Mouse (Mus musculus) liver, embryonic 13.5 days (tissue): Measurements from ENCODE around the gene Mmd. TPM values are rescaled to one million over a fixed set of nuclear protein-coding genes. Genes with fewer than 3 reads are reported as not detected.
"Not testable (repeated sequence)": the region's sequence is repeated elsewhere in the genome, so short reads cannot be mapped to it uniquely, and the experiment has no call there.

Experiments
- ATAC-seq: fragments of 200-750 bp; cut with Nextera tagmentation; 2 replicates; pipeline ENCODE4 v1.8.0; 2017; ENCODE audit warnings: low read depth, mild to moderate bottlenecking, moderate number of reproducible peaks, moderate library complexity
- DNase-seq: peaks from one replicate; pipeline ENCODE4 v3.0.0; 2022
- H3K27ac ChIP-seq: fragments of 300-500 bp; sonication (generic); 2 replicates; pipeline ENCODE4 v1.5.1; 2015; ENCODE audit warnings: moderate library complexity, mild to moderate bottlenecking, inconsistent platforms
- H3K27me3 ChIP-seq: fragments of 300-500 bp; sonication (generic); 2 replicates; pipeline ENCODE4 v1.6.1; 2015; ENCODE audit warnings: mild to moderate bottlenecking, inconsistent platforms
- H3K36me3 ChIP-seq: fragments of 300-500 bp; sonication (generic); 2 replicates; pipeline ENCODE4 v1.6.1; 2015; ENCODE audit warnings: mild to moderate bottlenecking, inconsistent platforms
- H3K4me1 ChIP-seq: fragments of 300-500 bp; sonication (generic); replicated peaks from 2 replicates; pipeline ENCODE4 v1.6.1; 2015; ENCODE audit warnings: inconsistent platforms
- H3K4me2 ChIP-seq: fragments of 300-500 bp; sonication (generic); 2 replicates; pipeline ENCODE4 v1.6.1; 2015; ENCODE audit warnings: inconsistent platforms, mild to moderate bottlenecking, moderate library complexity
- H3K4me3 ChIP-seq: fragments of 300-500 bp; sonication (generic); replicated peaks from 2 replicates; pipeline ENCODE4 v1.5.1; 2015; ENCODE audit warnings: mild to moderate bottlenecking, inconsistent platforms
- H3K9ac ChIP-seq: fragments of 300-500 bp; sonication (generic); 2 replicates; pipeline ENCODE4 v1.6.1; 2015; ENCODE audit warnings: mild to moderate bottlenecking, inconsistent platforms
- H3K9me3 ChIP-seq: fragments of 300-500 bp; sonication (generic); replicated peaks from 2 replicates; pipeline ENCODE4 v1.6.1; 2016; ENCODE audit warnings: inconsistent platforms
- WGBS: fragments of 180-500 bp; shearing (Covaris S2); methylation state at CpG from one replicate; pipeline ENCODE4 v1.1.7; 2015; ENCODE audit not compliant: insufficient replicate concordance; 5-methylcytosine and 5-hydroxymethylcytosine counted together
- polyA plus RNA-seq: library from polyadenylated mRNA; unstranded; fragments of >200 nt; fragmentation: Nextera tagmentation; extraction: Ambion mirVana; gene quantifications from 2 replicates; pipeline ENCODE4 v1.2.1, GENCODE M21; 2015

Mmd gene
- polyA plus RNA-seq, 1 experiment from 2014 or later: 8.4 TPM

DNA sequence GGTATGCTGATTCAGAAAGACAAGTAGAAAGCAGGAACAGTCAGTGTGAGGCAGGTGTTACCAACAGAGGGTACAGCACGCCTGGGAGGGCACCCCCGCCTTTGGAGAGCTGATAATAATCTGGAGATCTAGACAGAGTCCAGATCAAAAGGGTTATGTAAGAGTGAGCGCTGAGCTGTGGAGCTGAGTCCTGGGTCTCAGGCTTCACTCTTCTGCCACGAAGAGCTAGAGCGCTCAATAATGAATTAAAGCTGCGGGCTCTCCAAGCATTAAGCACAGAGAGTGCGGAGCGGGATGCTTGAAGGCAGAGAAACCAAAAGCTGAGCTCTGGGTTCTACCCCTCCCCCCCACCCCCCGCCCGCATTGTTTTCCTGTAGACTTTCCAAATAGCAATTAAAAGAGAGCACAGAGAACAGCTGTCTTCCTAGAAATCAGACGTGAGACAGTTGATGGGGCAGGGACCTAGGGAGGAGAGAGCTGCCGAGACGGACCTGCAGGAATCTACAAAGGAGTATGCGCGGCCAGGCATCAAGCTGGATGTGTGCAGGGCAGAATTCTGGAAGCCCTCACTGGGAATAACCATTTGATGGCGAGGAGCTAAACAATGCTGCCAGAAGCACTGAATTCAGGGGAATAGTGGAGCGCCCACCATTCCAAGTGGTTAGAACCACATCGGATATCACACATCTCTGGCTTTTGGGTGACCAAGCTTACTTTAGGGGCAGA is 20.3 kb downstream of the Mmd start:
- no peak for ATAC-seq
- Histone ChIP-seq H3K9me3 (no peaks in the 10 kb centered on the region), H3K36me3 (peaks cover 16% of the 10 kb centered on the region; the same call in 1 of the 2 replicates), H3K27ac (no peak overlapping the region), H3K4me2 (no peak overlapping the region), H3K9ac (no peak overlapping the region), H3K27me3 (no peaks in the 10 kb centered on the region), H3K4me3 (no peak overlapping the region), H3K4me1 (no peaks in the 10 kb centered on the region)
- WGBS: 75% methylated on average over 18 of the region's 18 CpGs
- DNase-seq: no peak

DNA sequence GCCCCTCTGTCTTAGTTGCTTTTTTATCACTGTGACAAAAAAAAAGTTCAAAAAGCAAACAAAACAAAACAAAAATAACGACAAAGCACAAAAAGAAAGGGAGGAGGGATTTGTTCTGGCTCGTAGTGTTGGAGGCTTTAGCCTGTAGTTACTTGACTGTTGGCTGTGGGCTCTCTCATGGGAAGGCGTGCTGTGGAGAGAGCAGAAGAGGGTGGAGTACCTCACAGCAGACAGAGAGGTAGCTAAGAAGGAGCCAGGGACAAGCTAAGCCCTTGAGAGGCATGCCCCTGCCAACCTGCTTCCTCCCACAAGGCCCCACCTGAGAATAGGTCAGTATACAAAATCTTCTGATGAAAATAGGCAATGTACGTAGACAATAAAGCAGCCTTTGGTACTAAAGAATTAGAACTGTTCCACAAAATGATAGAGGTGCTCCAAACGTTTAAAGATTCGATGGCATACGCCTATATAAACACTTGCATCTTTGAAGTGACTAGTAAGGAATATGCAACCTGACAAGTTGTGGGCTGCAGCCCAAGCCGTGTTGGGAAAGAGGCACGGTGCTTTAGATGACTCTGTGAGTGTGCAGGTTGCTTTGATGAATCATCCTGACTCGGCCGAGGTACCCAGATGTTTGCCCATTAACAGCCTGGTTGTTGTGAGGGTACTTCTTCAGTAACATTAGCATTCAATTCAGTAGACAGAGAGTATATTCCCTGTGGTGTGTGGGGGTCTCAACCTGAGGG is 21.0 kb downstream of the Mmd start:
- ATAC-seq (no peak), DNase-seq (no peak)
- H3K4me2 ChIP-seq: no peak overlapping the region
- H3K4me1 ChIP-seq: no peaks in the 10 kb centered on the region
- no peak overlapping the region for H3K4me3 ChIP-seq
- no peaks in the 10 kb centered on the region for H3K27me3 ChIP-seq
- no peak overlapping the region for H3K9ac ChIP-seq
- WGBS: 72% methylated on average over 11 of the region's 11 CpGs
- H3K36me3 ChIP-seq: peaks cover 16% of the 10 kb centered on the region; the same call in 1 of the 2 replicates
- no peak overlapping the region for H3K27ac ChIP-seq
- H3K9me3 ChIP-seq: no peaks in the 10 kb centered on the region

DNA sequence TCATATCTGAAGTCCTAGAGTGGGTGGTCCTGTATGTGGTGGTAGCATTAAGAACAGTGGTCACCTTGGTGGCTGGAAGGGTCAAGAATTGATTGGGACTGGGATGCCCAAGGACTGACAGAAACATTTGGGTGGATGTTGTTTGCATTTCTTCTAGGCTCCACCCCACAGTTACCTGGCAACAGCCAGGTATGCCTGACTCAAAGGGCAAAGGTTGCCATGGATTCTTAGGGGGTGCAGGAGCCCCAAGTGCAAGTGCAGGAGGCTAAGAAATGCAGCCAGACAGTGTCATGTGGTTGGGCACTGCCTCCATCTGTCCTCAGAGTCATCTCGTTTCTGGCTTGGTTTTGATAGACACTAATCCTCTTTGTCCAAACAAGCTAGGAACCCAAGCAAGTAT is 24.9 kb downstream of the Mmd start:
- ATAC-seq (no peak), DNase-seq (no peak)
- H3K36me3 ChIP-seq: 0 out of 2 replicates have a peak, but pooled peaks cover 8% of the 10 kb centered on the region
- H3K4me1 ChIP-seq: no peaks in the 10 kb centered on the region
- H3K4me3 ChIP-seq: no peak overlapping the region
- WGBS: 43% methylated on average over 1 of the region's 1 CpGs
- no peaks in the 10 kb centered on the region for H3K9me3 ChIP-seq
- no peak overlapping the region for H3K4me2 ChIP-seq
- H3K27me3 ChIP-seq: no peaks in the 10 kb centered on the region
- H3K9ac ChIP-seq: no peak overlapping the region
- H3K27ac ChIP-seq: no peak overlapping the region

DNA sequence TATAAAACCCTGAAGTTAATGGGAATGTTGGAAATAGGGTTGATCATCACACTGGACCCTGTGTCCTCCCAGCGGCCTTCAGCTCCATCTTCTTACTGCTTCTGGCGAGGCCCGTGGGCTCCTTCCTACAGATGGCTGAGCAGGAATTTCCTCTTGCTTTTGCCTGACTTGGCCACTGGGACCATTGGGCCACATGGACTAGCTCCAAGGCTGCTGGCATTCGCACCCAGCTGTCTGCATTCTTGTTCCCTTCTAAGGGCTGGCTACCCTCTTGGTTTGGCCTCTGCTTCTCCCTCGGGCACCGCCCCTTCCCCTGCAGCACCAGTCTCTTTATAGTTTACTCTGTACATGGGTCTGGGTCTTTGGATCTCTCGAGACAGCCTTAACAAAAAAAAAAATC is 26.4 kb downstream of the Mmd start:
- no peak overlapping the region for H3K4me2 ChIP-seq
- no peak overlapping the region for H3K27ac ChIP-seq
- H3K27me3 ChIP-seq: no peaks in the 10 kb centered on the region
- ATAC-seq (no peak), DNase-seq (no peak)
- H3K36me3 ChIP-seq: 0 out of 2 replicates have a peak, but pooled peaks cover 8% of the 10 kb centered on the region
- no peak overlapping the region for H3K4me3 ChIP-seq
- 75% methylated on average over 7 of the region's 7 CpGs for WGBS
- no peaks in the 10 kb centered on the region for H3K4me1 ChIP-seq
- no peaks in the 10 kb centered on the region for H3K9me3 ChIP-seq
- no peak overlapping the region for H3K9ac ChIP-seq

DNA sequence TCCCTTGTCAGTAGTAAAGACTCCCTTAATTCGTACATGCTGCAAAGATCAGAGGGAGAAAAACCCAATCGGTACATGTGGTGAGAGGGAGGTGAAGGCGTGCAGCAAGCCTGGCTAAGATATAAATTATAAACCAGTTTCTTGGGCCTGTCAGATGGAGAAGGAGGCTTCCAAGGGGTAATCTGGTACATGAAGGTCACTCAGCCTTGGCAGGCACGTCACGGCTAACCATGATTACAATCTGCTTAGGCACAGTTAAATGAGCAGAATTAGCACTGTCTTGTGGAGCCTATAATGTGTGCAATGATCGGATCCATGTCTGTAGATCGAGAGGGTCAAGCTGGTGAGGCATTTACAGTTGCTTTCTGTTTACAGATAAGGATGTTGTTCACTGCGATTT is 26.9 kb downstream of the Mmd start:
- no peaks in the 10 kb centered on the region for H3K9me3 ChIP-seq
- no peak overlapping the region for H3K4me3 ChIP-seq
- H3K27me3 ChIP-seq: no peaks in the 10 kb centered on the region
- no peak overlapping the region for H3K27ac ChIP-seq
- WGBS: 62% methylated on average over 8 of the region's 8 CpGs
- no peak overlapping the region for H3K9ac ChIP-seq
- H3K4me2 ChIP-seq: no peak overlapping the region
- DNase-seq (no peak), ATAC-seq (no peak)
- H3K4me1 ChIP-seq: no peaks in the 10 kb centered on the region
- H3K36me3 ChIP-seq: 0 out of 2 replicates have a peak, but pooled peaks cover 8% of the 10 kb centered on the region

DNA sequence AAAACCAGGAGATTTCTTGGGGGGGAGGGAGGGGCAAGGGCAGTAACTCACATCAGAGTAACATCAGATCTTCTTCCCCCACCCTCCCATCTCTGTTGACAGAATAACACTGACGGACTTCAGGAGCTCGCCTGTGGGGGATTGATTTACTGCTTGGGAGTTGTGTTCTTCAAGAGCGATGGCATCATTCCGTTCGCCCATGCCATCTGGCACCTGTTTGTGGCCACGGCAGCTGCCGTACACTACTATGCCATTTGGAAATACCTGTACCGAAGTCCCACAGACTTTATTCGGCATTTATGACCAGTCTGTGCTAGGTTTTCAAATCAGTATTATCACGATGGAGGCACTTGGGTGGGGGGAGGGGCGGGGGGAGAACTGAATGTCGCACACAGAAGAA is 27.3 kb downstream of the Mmd start:
- no peak overlapping the region for H3K4me2 ChIP-seq
- 83% methylated on average over 12 of the region's 12 CpGs for WGBS

DNA sequence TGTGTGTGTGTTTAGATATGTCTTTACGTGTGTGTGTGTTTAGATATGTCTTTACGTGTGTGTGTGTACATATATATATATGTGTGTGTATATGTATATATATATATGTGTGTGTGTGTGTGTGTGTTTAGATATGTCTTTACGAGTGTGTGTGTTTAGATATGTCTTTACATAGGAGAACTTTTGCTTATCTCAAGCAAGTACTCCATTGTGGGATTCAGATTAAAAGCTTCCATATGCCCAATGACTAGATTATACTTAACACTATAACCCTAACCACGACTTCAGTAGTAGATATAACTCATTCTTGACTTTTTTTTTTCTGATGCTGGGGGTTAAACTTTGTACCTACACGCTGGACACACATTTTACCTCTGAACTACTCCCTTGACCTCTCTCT is 30.8 kb downstream of the Mmd start:
- H3K9ac ChIP-seq: no peak overlapping the region
- H3K27me3 ChIP-seq: no peaks in the 10 kb centered on the region
- no peak for DNase-seq
- H3K9me3 ChIP-seq: no peaks in the 10 kb centered on the region
- no peak overlapping the region for H3K27ac ChIP-seq
- 52% methylated on average over 5 of the region's 5 CpGs for WGBS
- no peak for ATAC-seq
- H3K36me3 ChIP-seq: no peaks in the 10 kb centered on the region
- no peaks in the 10 kb centered on the region for H3K4me1 ChIP-seq
- H3K4me3 ChIP-seq: no peak overlapping the region
- H3K4me2 ChIP-seq: no peak overlapping the region

More for the DNA sequence above, 27.3 kb downstream of the Mmd start:
- no peak overlapping the region for H3K9ac ChIP-seq
- H3K9me3 ChIP-seq: no peaks in the 10 kb centered on the region
- no peak overlapping the region for H3K27ac ChIP-seq
- DNase-seq: no peak
- H3K27me3 ChIP-seq: no peaks in the 10 kb centered on the region
- H3K36me3 ChIP-seq: 0 out of 2 replicates have a peak, but pooled peaks cover 8% of the 10 kb centered on the region
- H3K4me3 ChIP-seq: no peak overlapping the region
- H3K4me1 ChIP-seq: no peaks in the 10 kb centered on the region
- no peak for ATAC-seq

DNA sequence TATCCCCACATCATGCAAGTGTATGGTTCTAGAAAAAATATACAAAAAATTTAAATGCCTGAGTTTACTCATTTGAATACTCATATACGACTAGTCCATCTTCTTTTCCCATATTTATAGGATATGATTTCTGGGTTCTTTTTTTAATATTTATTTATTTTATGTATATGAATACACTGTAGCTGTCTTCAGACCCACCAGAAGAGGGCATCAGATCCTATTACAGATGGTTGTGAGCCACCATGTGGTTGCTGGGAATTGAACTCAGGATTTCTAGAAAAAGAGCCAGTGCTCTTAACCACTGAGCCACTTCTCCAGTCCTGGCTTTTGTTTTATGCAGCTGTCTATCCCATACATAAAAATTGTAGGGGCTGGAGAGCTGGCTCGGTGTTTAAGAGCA is 32.7 kb downstream of the Mmd start:
- not testable (repeated sequence) for H3K36me3 ChIP-seq, DNase-seq, H3K9me3 ChIP-seq, H3K4me2 ChIP-seq, H3K27ac ChIP-seq, H3K4me3 ChIP-seq, H3K27me3 ChIP-seq, ATAC-seq, H3K4me1 ChIP-seq, H3K9ac ChIP-seq
- WGBS: 61% methylated on average over 2 of the region's 2 CpGs

DNA sequence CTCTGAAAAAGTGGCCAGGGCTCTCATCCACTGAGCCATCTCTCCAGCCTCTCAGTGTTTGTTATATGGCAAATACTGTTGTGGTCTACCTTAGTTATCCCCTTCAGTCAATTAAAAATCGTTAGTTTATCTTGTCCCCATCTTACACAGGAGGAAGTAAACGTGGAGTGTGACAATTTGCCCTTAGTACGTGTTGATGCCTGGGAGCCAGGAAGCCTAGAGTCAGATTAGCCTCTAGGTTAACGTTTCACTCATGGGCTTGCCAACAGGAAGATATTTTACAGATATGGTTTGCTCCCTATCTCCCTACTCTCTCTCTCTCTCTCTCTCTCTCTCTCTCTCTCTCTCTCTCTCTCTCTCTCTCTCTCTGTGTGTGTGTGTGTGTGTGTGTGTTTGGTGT is 33.9 kb downstream of the Mmd start:
- no peaks in the 10 kb centered on the region for H3K4me1 ChIP-seq
- DNase-seq (no peak), ATAC-seq (no peak)
- no peak overlapping the region for H3K4me2 ChIP-seq
- H3K27me3 ChIP-seq: no peaks in the 10 kb centered on the region
- 9% methylated on average over 4 of the region's 4 CpGs for WGBS
- H3K9me3 ChIP-seq: no peaks in the 10 kb centered on the region
- H3K27ac ChIP-seq: no peak overlapping the region
- H3K36me3 ChIP-seq: no peaks in the 10 kb centered on the region
- no peak overlapping the region for H3K9ac ChIP-seq
- H3K4me3 ChIP-seq: no peak overlapping the region

DNA sequence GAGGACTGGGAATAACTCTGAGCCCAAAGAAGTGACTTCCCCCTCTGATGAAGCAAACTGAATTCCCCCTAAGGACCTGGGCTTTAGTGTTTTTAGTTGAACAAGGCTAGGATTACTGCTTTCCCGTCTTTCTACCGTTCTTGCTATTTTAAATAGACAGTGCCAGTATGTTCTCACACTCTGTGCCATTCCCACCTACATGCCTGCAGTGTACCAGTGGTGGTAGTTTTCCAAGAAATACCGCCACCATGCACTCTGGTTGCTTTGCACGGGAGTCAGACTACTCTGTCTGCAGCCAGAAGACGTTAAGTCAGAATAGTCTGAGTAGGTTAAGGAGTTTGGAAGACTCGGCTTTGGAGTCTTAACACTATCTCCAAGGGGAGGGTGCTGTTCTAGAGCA is 34.3 kb downstream of the Mmd start:
- H3K27ac ChIP-seq: no peak overlapping the region
- no peaks in the 10 kb centered on the region for H3K36me3 ChIP-seq
- no peaks in the 10 kb centered on the region for H3K27me3 ChIP-seq
- no peak for DNase-seq
- H3K4me2 ChIP-seq: no peak overlapping the region
- 61% methylated on average over 6 of the region's 6 CpGs for WGBS
- H3K4me3 ChIP-seq: no peak overlapping the region
- H3K9me3 ChIP-seq: no peaks in the 10 kb centered on the region
- H3K9ac ChIP-seq: no peak overlapping the region
- H3K4me1 ChIP-seq: no peaks in the 10 kb centered on the region
- ATAC-seq: no peak

DNA sequence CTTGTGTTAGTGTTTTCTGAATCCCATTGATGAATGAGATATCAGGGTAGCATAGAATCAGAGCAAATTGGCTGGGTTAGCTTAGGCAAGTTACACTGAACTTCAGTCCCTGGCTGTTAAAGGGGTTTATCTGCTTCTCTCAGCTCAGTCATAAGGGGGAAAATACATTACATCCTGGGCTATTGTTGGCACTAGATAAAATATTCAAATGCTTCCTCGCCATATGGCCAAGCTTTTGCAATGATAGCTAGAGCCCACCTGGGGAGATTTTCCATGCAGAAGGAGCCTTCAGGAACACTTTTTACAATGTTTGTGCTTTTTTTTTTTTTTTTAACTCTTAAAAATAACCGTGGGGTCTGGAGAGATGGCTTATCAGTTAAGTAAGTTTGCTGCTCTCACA is 34.8 kb downstream of the Mmd start:
- Histone ChIP-seq H3K9me3 (no peaks in the 10 kb centered on the region), H3K4me3 (no peak overlapping the region), H3K4me1 (no peaks in the 10 kb centered on the region), H3K9ac (no peak overlapping the region), H3K27me3 (no peaks in the 10 kb centered on the region), H3K27ac (no peak overlapping the region), H3K4me2 (no peak overlapping the region), H3K36me3 (no peaks in the 10 kb centered on the region)
- WGBS: 26% methylated on average over 2 of the region's 2 CpGs
- no peak for ATAC-seq
- no peak for DNase-seq

DNA sequence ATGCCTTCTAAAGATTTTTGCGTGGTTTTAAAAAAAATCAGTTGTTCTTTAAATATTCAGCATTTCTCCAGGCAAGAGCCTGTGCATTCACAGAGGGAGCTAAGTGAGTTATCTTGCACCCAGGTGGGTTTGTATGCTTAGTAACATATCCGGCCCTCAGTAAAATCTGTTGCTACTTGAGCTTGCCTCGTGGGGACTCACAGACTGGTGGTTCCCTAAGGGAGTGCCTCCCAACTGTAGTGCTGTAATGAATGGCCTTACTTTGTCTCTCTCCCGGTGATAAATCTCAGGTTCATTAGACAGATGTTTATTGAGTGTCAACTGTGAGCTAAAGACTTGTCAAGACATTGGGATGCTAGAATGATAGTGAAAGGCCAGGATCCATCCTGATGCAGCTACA is 35.4 kb downstream of the Mmd start:
- no peak for ATAC-seq
- H3K9ac ChIP-seq: no peak overlapping the region
- no peak for DNase-seq

More for the DNA sequence above, 35.4 kb downstream of the Mmd start:
- Histone ChIP-seq H3K9me3 (no peaks in the 10 kb centered on the region), H3K27me3 (no peaks in the 10 kb centered on the region), H3K4me3 (no peak overlapping the region), H3K4me1 (no peaks in the 10 kb centered on the region), H3K36me3 (no peaks in the 10 kb centered on the region), H3K4me2 (no peak overlapping the region), H3K27ac (no peak overlapping the region)
- WGBS: 52% methylated on average over 4 of the region's 4 CpGs
